Mouse (Mus musculus): ENCODE data around the gene Tomm20.
"Not testable (repeated sequence)": the region's sequence is repeated elsewhere in the genome, so short reads cannot be mapped to it uniquely, and the experiment has no call there.

Gene Tomm20

DNA sequence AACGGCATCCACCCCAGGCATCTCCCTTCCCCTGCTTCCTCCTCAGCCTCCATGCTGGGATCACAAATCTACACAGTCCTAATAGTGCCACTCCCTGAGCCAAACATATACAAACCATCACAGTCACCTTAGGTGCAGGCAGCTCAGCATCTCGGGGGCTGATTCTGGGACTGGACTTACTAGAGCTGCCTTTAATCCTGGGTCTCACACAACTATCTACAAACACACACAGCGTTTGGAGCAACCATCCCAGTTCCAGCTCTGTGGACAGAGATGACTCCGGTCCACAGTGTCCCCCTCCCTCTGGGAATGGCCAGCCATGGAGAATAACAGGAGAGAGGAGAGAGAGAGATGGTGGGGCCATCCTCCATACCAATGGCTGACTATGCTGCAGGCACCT lies 29.0 kb downstream of the Tomm20 start:
- DNase-seq, result no peak

DNA sequence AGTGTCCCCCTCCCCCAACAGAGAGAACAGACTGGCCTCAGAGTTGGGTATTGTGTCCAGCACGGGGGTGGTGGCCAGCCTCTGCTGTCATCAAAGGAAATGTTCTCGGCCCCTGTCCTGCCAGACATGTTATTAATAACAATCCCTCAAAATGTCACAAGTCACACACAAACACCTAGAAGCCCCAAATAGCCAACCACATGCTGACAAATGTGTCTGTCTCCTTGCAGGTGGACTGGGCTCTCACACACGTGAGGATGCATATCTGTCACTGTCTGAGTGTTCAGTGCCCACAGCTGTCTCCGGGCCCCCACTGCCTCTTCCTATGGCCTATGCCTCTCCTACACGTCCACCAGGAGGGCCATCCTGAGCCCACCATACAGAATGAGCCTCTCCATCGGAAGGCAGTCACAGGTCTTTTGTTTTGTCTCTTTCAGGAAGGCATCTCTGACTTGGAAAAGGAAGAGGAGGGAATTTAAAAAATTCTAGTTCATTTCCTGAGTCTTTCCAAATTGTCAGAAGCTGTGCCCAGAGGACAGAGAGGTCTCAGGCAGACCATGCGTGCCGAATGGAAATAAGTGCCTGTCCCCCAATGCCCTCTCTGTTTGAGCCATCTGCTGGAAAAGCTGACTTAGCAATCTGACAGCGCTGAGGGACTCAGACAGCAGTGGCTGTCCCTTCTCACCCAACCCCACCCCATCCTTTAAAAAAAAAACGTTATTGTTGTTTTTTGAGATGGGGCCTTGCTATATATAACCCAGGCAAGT lies 30.9 kb downstream of the Tomm20 start:
- peak; percentile 20 for DNase-seq

DNA sequence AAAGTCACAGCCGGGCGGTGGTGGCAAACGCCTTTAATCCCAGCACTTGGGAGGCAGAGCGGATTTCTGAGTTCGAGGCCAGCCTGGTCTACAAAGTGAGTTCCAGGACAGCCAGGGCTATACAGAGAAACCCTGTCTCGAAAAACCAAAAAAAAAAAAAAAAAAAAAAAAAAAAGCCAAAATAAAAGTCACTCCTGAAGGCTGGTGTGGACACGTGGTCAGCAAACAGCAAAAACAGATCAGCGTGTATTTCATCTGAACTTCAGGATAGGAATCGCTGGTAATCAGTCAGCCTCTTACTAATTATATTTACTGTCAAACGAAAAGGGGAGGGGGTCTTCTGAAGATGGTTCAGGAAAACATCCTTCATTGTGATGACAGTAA lies 31.5 kb downstream of the Tomm20 start:
- not testable (repeated sequence) for DNase-seq

DNA sequence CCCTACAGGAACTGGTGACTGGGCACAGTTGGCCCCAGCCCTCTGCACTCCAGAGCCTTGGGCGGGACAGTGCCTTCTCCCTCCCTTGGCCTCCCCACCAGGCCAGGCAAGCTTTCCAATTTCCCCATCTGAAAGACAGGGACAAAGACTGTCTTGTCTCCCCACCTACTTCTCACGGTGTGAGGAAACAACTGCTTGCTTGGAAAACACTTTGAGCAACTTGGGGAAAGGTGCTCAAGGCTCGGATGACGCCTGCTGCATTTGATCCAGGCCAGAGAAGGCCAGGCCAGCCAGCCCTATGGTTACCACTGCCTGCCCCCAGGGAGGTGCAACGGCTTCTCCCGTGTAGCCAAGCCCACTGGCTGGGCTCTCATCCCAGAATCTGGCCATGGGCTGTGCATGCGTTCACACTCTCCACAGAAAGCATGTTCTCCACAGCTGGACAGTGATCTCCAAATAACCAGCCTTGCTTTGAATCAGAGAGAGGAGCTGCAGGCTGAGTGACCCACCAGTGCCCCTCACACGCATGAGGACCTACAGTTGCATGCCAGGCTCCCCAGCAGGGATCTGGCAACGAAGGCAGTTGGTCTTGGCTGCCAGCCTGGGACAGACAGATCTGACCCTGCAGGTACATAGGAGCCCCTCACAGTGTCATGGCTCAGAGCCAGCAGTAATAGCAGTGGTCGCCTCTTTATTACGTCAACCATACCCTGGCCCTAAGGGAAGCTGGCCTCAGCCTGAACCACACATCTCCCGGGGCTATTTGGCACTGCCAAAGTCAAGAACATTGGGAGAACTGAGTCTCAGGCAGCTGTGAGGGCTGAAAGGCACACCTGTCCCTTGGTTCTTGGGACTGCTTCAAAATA lies 32.2 kb downstream of the Tomm20 start:
- DNase-seq, result no peak

DNA sequence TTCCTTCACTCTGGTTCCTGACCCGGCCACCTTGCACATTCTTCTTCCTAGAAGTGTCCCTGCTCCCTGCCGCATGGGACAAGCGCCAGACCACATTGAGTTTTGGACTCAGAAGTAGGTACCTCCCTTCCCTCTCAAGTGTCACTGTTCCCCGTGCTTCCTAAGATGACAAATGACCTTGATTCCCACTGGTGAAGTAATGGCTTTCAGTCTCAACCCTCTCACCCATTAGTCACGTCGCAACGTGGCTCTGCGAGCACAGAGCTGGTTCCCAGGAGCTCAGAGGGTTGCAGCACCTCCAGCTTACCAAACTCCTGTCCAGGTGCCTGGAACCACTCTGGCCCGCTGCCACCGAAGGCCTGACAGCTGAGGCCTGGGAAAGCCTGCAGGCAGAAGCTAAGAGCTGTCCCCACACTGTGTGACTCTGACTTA lies 36.3 kb downstream of the Tomm20 start:
- DNase-seq, result no peak

DNA sequence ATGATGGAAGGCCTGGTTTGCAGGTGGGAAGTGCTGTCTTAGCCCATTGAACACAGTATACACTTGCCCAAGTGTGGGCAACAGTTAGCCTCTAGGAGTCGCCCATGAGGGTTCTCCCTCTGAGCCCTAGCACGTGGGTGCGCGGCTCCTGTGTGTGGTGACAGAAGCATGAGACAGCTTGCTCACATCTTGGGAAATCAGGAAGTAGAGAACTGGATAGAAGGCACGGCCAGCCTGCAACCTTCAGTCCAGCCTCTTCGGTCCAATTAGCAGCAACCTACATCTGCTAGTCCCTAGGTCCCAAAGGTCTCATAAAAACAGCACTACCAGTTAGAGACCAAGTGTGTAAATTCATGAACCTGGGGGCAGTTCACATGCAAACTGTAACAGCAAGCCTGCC lies 36.8 kb downstream of the Tomm20 start:
- no peak for DNase-seq

DNA sequence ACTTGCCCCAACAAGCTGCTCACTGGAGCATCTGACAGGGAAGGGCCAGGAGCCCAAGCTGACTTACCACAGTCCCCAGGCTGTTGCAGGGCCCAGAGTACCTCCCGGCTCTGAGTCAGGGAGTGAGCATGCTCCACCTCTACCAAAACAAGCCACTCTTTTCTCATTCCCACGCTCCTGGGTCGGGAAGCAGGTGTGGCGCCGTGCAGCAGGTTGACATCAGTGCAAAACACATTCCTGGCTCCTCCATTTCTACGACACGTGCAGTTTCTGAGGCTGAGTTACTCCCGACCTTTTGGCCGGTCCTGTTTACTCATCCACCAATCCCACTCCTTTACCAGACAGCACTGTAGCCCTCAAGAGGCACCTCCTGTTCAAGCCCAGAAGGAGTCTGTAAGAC lies 37.7 kb downstream of the Tomm20 start:
- no peak for DNase-seq

DNA sequence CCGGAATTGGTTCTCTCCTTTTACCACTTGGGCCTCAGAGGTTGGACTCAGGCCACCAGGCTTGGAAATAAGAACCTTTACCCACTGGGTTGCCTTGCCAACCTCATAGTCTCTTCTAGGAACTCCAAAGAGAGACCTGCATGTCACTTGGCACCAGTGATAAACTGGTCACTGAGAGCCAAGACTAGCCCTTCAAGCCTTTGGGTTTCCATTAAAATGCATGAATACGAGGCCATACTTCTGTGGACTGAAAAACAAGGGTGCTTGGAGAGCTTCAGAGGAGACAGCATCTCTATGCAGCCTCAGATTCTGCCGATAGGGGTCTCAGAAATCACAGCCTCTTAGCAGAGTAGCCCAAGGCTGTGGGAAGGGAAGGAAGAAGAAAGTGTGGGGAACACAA lies 38.3 kb downstream of the Tomm20 start:
- no peak for DNase-seq

DNA sequence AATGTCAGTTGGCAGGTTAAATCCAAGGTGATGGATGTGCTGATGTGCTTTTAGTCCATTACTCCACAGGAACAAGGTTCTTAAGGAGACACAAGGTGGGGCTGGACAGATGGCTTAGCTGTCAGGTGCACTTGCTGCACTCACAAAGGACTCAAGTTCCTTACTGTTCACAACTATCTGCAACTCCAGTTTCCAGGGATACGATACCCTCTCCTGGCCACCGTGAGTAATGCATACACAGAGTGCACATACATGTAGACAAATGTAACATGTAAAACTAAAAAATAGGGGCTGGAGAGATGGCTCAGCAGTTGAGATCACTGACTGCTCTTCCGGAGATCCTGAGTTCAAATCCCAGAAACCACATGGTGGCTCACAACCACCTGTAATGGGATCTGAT lies 40.3 kb downstream of the Tomm20 start:
- peak; percentile 17 for DNase-seq

DNA sequence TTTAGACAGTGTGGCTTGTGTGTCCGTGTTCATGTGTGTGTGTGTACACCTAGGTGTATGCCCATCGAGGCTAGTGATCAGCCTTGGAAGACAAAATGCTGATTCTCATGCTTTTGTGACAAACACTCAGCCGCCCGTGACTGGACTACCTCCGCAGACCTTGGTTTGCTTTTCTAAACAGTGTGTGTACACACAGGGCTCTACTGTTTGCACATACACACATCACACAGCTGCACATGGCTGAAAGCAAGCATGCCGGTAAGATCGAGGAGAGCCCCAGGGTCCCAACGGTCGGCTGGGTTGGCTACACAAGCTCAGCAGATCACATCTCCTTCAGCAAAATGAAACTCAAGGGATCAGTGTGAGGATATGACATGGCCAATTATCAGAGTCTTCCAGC lies 41.7 kb downstream of the Tomm20 start:
- no peak for DNase-seq

DNA sequence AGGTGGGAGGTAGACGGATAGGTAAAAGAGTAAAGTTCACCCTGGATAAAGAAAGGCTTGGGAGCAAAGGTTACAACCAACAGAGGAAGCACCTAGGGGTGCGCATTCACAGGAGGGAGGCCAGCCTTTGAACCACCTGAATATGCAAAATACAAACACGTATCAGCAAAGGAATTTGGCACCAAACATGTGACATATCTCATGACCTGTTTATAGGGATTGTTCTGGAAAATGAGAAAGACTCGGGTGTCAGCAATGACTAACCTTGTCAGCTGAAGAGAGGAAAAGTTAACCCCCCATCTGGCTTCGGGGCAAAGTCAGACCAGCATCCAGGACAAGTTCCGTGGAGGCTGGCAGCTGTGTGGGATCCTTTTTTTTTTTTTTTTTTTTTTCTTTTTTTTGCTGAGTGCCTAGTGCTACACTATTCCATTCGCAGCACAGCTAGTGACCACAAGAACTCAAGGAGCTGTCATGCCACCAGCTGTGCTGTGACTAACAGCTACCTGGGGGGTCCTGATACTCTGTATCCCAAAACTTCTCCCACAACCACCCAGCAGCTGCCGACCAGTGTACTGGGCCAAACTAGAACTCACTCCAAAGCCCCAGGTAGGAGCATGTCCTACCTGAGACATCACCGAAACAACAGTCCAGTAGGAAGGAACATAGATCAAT lies 42.3 kb downstream of the Tomm20 start:
- DNase-seq, result no peak

DNA sequence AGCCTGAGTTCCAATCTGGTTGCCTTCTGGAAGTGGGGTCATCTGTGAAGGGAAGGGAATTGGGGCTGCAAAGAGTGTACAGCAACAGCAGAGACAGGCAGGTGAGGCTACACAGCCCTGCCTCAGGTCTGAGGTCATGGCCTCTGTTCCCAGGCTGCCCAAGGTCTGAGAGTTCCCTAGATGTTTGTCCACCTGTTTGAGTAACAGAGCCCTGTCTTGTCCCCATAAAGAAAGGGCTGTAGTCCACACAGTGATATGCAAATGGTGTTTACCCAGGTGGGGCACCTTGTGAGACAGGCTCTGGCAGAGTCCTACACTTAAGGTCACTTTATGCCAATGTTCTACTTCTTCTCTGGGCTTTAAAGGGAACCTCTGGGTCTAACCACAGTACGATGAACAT lies 44.0 kb downstream of the Tomm20 start:
- no peak for DNase-seq

DNA sequence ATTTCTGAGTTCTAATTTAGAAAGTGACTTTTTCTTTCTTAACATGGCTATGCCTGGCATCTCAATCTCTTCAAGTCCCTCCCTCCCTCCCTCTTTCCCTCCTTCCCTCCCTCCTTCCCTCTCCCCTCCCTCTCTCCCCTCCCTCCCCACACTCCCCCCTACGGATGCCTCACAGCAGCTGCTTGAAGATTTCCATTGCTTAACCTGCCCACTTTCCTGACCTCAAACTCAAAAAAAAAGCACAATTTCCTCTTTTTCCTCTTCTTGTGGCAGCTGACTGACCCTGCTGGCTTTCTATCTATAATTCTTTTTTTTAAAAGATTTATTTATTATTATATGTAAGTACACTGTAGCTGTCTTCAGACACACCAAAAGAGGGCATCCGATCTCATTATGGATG lies 44.6 kb downstream of the Tomm20 start:
- no peak for DNase-seq

DNA sequence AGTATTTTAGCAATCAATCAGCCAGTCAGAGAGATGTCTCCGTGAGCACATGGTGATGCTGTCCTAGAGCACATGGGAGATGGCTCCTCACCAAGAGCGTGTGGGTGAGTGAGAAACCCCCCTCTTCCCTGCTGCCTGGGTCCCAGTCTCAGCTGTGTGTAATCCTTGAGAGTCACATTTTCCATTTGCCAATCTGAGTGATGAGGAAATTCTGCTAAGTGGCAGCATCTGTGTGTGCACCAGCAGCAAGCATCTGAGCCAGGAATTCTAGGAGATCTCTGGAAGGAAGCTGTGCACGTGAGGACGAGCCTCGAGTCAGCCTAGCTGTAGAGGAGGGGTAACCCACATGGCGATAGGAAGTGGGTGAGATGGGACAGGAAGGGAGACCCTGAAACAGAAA lies 50.5 kb downstream of the Tomm20 start:
- DNase-seq, result no peak

DNA sequence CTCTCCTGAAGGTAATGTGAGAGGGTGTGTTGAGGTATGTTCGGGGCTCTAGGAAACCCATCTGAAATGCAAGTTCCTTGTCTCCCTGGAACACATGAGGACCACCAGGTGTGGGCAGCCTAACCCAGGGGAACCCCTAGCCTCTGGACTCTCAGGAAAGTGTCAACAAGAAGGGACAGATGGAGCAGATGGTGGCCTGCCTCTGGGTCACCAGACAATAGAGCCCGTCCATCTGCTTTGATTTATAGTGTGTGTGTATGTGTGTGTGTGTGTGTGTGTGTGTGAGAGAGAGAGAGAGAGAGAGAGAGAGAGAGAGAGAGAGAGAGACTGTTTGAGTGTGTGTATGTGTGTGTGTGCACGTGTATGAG lies 58.0 kb downstream of the Tomm20 start:
- peak; percentile 38 for DNase-seq

DNA sequence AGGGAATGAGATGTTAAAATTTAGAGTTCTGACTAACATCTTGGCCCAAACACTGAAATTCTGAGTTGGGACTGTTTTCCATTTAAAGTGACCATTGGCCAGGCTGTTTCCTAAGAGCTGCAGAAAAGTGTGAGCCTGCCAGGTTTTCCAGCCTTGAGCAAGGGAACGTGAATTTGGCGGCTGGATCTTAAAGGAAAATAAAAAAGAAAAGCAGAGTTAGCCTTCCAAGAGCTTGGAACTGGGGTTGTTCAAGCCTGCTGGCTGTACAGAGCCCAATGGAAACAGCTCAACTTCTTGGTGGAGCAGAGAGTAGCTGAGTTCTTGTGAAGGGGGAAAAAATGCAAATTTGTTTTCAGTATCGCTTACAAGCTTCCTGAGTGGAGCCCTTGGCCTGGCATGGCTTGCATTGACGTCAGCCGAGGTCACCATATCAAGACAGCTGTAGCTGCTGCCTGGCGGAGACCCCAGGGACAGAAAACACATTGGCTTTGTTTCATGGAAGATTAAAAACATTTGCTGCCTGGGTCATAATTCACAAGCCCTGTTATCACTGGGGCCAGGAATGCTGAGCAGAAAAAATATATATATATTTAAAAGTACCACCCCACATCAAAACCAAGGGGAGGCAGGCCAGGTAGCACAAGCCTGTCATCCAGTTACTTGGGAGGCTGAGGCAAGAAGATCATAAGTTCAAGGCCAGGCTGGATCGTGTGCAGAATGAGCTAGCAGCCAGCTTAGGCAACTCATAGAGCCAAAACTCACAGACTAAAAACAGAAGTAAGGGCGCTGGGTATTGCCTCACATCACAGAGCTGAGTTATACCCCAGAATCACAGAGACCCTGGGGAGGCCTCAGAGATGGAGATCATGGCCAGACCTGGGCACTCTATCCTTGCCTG lies 58.7 kb downstream of the Tomm20 start:
- peak; percentile 74 for DNase-seq

DNA sequence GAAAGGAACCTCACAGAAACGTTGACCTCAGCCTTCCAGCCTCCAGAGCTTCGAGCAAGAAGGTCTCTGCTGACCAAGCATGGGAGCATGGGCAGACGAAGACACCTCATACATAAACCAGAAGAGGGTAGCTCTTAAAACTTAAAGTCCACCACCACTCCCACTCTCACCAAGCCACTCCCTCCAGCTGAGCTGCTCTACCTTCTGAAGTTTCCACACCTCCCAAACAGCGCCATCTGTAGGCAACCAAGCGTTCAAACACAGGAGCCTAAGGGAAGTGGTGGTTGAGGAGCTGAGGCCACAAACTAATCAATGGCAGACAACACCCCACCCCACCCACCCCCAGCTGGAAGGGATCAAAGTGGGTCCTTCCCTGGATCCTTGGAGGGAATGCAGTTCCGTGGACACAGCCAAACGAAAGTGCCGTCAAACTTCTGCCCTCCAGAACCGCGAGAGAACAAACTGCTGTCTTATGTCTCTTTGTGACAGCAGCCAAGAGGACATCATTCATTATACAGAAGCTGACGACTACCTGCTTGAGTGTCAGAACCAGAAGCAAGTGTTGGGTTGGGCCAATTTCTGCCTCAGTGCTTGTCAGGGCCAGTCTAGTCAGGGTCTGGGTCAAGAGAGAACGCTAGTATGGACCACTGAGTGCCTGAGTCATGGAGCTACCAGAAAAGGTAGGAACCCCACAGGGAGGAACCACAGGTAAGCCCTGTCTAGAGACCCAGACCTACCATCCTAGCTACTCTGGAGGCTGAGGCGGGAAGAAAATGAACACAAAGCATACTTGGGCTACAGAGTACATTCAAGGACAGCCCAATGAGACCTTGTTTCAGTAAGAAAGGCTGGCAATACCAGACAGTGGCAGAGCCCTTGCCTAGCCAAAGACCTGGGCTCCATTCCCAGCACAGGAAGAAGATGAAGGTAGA lies 59.8 kb downstream of the Tomm20 start:
- peak; percentile 30 for DNase-seq

DNA sequence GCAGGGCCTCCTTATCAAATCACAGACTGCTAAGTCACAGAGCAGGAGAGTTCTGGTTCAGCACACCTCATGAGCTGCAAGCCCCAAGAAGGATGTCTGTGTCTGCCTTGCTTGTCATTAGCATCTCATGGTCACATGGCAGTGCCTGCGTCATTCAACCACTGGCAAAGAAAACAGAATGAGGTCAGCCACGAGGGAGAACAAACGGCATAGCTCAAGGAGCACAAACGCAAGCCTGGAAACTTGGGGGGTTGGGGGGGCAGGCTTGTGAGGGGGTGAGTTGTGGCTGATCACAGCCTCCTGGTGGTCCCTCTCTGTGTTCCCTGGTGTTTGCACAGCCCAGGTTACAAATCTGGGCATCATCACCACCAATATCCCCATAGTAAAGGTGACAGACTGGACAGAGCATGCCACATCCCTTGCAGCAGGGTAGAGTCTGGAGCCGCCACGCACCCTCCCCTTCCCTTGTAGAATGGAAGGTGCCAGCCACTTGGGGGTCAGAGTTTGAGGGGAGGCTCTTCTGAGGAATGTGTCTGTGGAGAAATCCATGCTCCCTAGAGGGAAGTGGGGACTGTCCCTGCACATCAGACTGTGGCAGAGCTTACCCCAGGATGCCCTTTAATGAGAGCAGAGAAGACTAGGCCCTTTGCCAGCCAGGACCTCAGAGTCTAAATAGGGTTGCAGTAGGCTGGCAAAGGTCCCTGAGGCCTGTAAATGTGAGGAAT lies 61.3 kb downstream of the Tomm20 start:
- DNase-seq, result peak; percentile 42

DNA sequence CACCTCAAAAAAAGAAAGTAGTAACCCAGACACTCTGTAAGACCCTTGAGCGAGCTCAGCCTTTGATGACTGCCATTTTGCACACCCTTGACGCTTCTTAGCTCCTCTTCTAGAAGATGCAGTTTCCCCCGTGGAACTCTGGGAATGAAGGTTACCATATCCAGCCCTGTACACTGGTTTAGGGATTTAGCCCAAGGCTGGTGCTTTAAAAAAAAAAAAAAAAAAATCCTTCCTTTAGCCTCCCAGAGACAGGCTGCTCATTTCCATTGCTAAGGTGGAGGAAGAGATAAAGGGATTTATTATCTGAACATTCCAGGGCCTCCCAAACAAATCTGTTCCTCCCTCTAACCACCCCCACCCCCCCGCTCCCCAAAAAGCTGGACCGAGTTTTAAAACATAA lies 61.9 kb downstream of the Tomm20 start:
- DNase-seq, result no peak

DNA sequence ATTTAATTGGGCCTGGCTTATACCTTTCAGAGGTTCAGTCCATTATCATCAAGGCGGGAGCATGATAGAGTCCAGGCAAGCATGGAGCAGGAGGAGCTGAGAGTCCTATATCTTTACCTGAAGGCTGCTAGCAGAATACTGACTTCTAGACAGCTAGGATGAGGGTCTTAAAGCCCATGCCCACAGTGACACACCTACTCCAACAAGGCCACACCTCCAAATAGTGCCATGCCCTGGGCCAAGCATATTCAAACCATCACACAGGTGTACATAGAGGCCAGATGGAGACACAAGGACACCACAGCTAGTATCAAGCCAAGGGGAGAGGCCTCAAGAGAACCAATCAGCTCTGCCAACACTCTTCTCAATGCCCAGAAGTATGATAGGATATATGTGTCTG lies 63.1 kb downstream of the Tomm20 start:
- not testable (repeated sequence) for DNase-seq

DNA sequence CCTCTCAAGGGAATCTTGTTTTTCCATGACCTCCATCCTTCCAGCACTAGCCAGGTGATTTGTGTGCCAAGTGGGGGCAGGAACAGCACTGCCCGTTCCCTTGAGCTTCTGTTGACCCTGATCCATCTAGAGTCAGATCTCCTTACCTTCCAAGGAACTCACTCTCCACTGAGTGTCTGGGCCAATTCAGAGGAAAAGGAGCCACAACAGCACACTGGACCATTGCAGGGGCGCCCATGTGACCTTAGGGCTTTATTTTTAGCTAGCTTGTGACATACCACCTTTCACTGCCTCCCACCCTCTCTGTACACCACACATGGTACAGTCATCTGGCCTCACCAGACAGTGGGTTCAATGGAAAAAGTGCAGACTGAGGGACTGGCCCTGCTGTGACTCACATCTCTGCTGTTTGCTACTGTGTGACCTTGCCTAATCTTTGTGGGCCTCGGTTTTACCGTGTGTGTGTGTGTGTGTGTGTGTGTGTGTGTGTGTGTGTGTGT lies 64.0 kb downstream of the Tomm20 start:
- no peak for DNase-seq
